In genomic region chr12:51900551-51900950, GRCm38 (mm10) we compare ENCODE assay signal across 15 mouse cellular contexts.
DNase-seq lines count a peak whose midpoint lies in the region; ATAC-seq lines count a peak whose summit lies in the region.
"Had no signal": no experiment of that assay in that cellular context is flagged by ENCODE, and none has a peak within 500 bp of the region (broad histone marks: within the 10 kb centered on the region; RNA-seq: fewer than 3 reads in every experiment).

No protein-coding gene starts in this region.

- H3K27ac ChIP-seq in forebrain, embryonic 14.5 days (ENCODE audit: low read depth, low read length) = peak overlapping the region; percentile 65
- H3K27ac ChIP-seq in forebrain, embryonic 12.5 days = no peak overlapping the region
- no peak overlapping the region for H3K27ac ChIP-seq in kidney, embryonic 15.5 days
- H3K27ac ChIP-seq: embryonic facial prominence, embryonic 12.5 days; liver, embryonic 13.5 days; midbrain, embryonic 13.5 days; neural tube, embryonic 12.5 days had no signal

- no peak overlapping the region for H3K4me3 ChIP-seq in forebrain, embryonic 14.5 days (ENCODE audit: low read depth, low read length)
- no peak overlapping the region for H3K4me3 ChIP-seq in forebrain, embryonic 12.5 days (replicated peaks)
- H3K4me3 ChIP-seq in kidney, embryonic 15.5 days (replicated peaks) = no peak overlapping the region
- H3K4me3 ChIP-seq: embryonic facial prominence, embryonic 12.5 days; liver, embryonic 13.5 days; midbrain, embryonic 13.5 days; neural tube, embryonic 12.5 days had no signal

- peaks cover 21% of the 10 kb centered on the region; the same call in 1 of the 2 replicates for H3K36me3 ChIP-seq in forebrain, embryonic 14.5 days (ENCODE audit: control insufficient read depth, insufficient read depth, low read length)
- peaks cover 19% of the 10 kb centered on the region for H3K36me3 ChIP-seq in forebrain, embryonic 12.5 days (replicated peaks)
- peaks cover 44% of the 10 kb centered on the region for H3K36me3 ChIP-seq in kidney, embryonic 15.5 days

- peak; percentile 87 for DNase-seq in forebrain, embryonic 14.5 days (ENCODE audit: low spot score)
- DNase-seq in brain, adult 2 months (ENCODE audit: low read depth, low spot score) = peak; percentile 85
- peak; percentile 53 for DNase-seq in layer of hippocampus, adult 11-12 months (ENCODE audit: low spot score)
- peak; percentile 12 to 14 for DNase-seq in left cerebral cortex, postnatal 36 days (ENCODE audit: low spot score in 2 of 2)
- no peak for DNase-seq in spleen, postnatal 10 days (ENCODE audit: low spot score in 2 of 2)
- no peak for DNase-seq in ovary, postnatal 10 days (ENCODE audit: low spot score)
- DNase-seq: cerebellum, adult 9-11 months; kidney, adult 2 months; liver, embryonic 13.5 days had no signal

- no peaks in the 10 kb centered on the region for H3K9me3 ChIP-seq in forebrain, embryonic 14.5 days (replicated peaks; ENCODE audit: control insufficient read depth, low read length)
- H3K9me3 ChIP-seq in forebrain, embryonic 12.5 days = no peaks in the 10 kb centered on the region
- no peaks in the 10 kb centered on the region for H3K9me3 ChIP-seq in kidney, embryonic 15.5 days (replicated peaks)
- H3K9me3 ChIP-seq: embryonic facial prominence, embryonic 12.5 days; G1E; liver, embryonic 13.5 days; midbrain, embryonic 13.5 days; neural tube, embryonic 12.5 days had no signal

- no peaks in the 10 kb centered on the region for H3K27me3 ChIP-seq in forebrain, embryonic 14.5 days (replicated peaks; ENCODE audit: control insufficient read depth, insufficient read depth, low read length)
- no peaks in the 10 kb centered on the region for H3K27me3 ChIP-seq in forebrain, embryonic 12.5 days
- no peaks in the 10 kb centered on the region for H3K27me3 ChIP-seq in kidney, embryonic 15.5 days
- H3K27me3 ChIP-seq: embryonic facial prominence, embryonic 12.5 days; liver, embryonic 13.5 days; midbrain, embryonic 13.5 days; neural tube, embryonic 12.5 days had no signal

- no peaks in the 10 kb centered on the region for H3K4me1 ChIP-seq in forebrain, embryonic 14.5 days (ENCODE audit: control insufficient read depth, insufficient read depth, low read length)
- H3K4me1 ChIP-seq in forebrain, embryonic 12.5 days = no peaks in the 10 kb centered on the region
- no peaks in the 10 kb centered on the region for H3K4me1 ChIP-seq in kidney, embryonic 15.5 days
- H3K4me1 ChIP-seq: embryonic facial prominence, embryonic 12.5 days; liver, embryonic 13.5 days; midbrain, embryonic 13.5 days; neural tube, embryonic 12.5 days had no signal

- peak; percentile 98 for ATAC-seq in forebrain, embryonic 14.5 days
- ATAC-seq in forebrain, embryonic 12.5 days (ENCODE audit: low FRiP score) = no peak
- no peak for ATAC-seq in kidney, embryonic 15.5 days (replicated peaks; ENCODE audit: low FRiP score)
- ATAC-seq: midbrain, embryonic 13.5 days had no signal

- 59% methylated on average over 7 of the region's 7 CpGs for WGBS in forebrain, embryonic 14.5 days
- WGBS in forebrain, embryonic 12.5 days = 83% methylated on average over 7 of the region's 7 CpGs
- WGBS in kidney, embryonic 15.5 days = 90% methylated on average over 7 of the region's 7 CpGs

- H3K9ac ChIP-seq in forebrain, embryonic 14.5 days (ENCODE audit: low read length) = no peak overlapping the region
- no peak overlapping the region for H3K9ac ChIP-seq in forebrain, embryonic 12.5 days
- H3K9ac ChIP-seq in kidney, embryonic 15.5 days = no peak overlapping the region
- H3K9ac ChIP-seq: embryonic facial prominence, embryonic 12.5 days; liver, embryonic 13.5 days; midbrain, embryonic 13.5 days; neural tube, embryonic 12.5 days had no signal

- intact Hi-C loops in left cerebral cortex, postnatal 36 days (cut with DNase I) = no loop called here

- no peak overlapping the region for H3K4me2 ChIP-seq in forebrain, embryonic 14.5 days (ENCODE audit: low read length)
- no peak overlapping the region for H3K4me2 ChIP-seq in forebrain, embryonic 12.5 days
- no peak overlapping the region for H3K4me2 ChIP-seq in kidney, embryonic 15.5 days
- H3K4me2 ChIP-seq: embryonic facial prominence, embryonic 12.5 days; liver, embryonic 13.5 days; midbrain, embryonic 13.5 days; neural tube, embryonic 12.5 days had no signal

Comparison
In these comparisons a context has a peak if more than half of its experiments do, and no peak if none do; other contexts are left out.
1. DNase-seq: peak in forebrain, embryonic 14.5 days (single experiment), brain, adult 2 months (single experiment), layer of hippocampus, adult 11-12 months (single experiment) and left cerebral cortex, postnatal 36 days (2 of 2); none in spleen, postnatal 10 days (0 of 2) and ovary, postnatal 10 days (single experiment).